Mouse (Mus musculus) layer of hippocampus, postnatal 14 days (tissue): ENCODE data around the gene Hist2h2be. TPM values are rescaled to one million over a fixed set of nuclear protein-coding genes. Genes with fewer than 3 reads are reported as not detected.
"Not testable (repeated sequence)": the region's sequence is repeated elsewhere in the genome, so short reads cannot be mapped to it uniquely, and the experiment has no call there.

Experiments used
- DNase-seq, 2 experiments: peaks; one replicate each; pipeline ENCODE4 v3.0.0; 2021 to 2022; ENCODE audit warnings: low spot score in 2 of 2, mixed read lengths in 1 of 2
- long read RNA-seq, 2 experiments: library from polyadenylated mRNA; stranded (forward); transcript quantifications; one replicate each; pipeline ENCODE4 v2.0.0; 2021
- total RNA-seq, 2 experiments: library from RNA; stranded (reverse); gene quantifications; 2 replicates each; pipeline ENCODE4 v1.2.3; 2021

Hist2h2be gene
- total RNA-seq, result 1 to 10 TPM; 4.0 to 4.8 TPM
- long read RNA-seq, experiment 1, partial matches to known transcripts, result 0 of 3 reads
- long read RNA-seq, experiment 1, other reads (novel, unspliced or antisense), result 1 of 3 reads
- long read RNA-seq, experiment 2, partial matches to known transcripts, result 0 of 2 reads
- long read RNA-seq, experiment 2, other reads (novel, unspliced or antisense), result 0 of 2 reads

DNA sequence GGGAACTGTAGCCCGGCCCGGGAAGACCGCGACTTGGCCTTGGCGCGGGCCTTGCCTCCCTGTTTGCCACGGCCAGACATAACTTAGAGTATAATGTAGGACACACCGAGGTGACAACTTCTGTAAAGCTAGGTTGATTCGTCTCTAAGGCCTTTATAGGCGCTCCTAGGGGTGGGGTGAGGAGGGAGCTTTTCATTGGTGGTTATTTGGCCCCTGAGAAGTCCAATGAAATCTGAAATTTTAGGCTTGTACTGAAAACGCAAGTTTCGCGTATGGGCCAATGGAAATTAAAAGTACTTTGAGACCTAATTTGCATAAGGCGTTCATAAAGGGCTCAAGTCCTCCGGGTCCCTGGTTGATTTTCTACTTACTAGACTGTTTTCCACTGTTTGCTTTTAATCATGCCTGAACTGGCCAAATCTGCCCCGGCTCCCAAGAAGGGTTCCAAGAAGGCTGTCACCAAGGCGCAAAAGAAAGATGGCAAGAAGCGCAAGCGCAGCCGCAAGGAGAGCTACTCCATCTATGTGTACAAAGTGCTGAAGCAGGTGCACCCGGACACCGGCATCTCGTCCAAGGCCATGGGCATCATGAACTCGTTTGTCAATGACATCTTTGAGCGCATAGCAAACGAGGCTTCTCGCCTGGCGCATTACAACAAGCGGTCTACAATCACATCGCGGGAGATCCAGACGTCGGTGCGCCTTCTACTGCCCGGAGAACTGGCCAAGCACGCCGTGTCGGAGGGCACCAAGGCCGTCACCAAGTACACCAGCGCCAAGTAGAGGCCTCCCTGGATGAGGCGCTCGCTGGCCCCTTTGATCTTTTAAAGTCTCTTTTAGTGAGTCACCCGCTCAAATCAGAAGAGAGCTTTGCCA lies at the start of gene Hist2h2be, which contains the start of gene Hist2h2ac:
Gene Hist2h2be, plus strand, starts transcription at position 355 of the 875 bp plus-strand sequence.
Gene Hist2h2ac, minus strand, starts transcription at position 116 of the 875 bp plus-strand sequence.
- peak; percentile 84 to 94 for DNase-seq

DNA sequence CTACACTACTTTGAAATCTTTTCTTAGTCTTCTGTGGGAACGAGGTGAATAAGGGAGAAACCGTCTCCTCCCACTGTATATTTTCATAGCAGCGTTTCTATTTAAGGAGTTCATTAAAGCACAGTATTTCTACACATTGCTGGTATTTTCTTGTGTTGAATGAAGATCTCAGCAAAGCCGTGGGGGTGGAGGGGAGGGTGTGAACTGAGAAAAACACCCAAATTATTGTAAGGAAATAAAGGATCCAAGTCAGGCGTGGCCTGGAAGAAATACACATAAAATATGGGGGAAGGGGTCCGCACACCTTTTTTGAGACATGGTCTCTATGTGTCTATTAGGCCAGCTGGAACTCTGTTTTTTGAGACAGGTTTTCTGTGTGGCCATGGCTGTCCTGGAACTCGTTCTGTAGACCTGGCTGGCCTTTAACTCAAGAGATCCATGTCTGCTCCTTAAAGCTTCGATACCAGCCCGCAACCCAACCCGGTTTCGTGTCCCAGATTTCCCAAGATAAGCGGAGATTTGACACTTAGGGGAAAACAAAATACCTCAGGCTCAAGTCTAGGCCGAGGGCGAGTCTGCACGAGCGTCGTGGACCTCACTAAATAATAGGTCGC lies 49.2 kb upstream of the Hist2h2be start:
- DNase-seq, result no peak

- DNase-seq, result peak; percentile 83 to 91
These were observed 48.4 kb upstream of the Hist2h2be start, which contains the start of gene Sf3b4 for GRCm38 (mm10) chr3:96172197-96173178. Sf3b4 (plus strand) TSS chr3:96172332.

- no peak for DNase-seq
These were observed 47.7 kb upstream of the Hist2h2be start for GRCm38 (mm10) chr3:96173185-96173584.

GRCm38 (mm10) chr3:96174042-96174441 lies 46.9 kb upstream of the Hist2h2be start:
- DNase-seq, result not testable (repeated sequence)

GRCm38 (mm10) chr3:96175251-96175650 lies 45.7 kb upstream of the Hist2h2be start:
- DNase-seq, result no peak

- no peak for DNase-seq
These were observed 42.5 kb upstream of the Hist2h2be start for GRCm38 (mm10) chr3:96178427-96178826.

DNA sequence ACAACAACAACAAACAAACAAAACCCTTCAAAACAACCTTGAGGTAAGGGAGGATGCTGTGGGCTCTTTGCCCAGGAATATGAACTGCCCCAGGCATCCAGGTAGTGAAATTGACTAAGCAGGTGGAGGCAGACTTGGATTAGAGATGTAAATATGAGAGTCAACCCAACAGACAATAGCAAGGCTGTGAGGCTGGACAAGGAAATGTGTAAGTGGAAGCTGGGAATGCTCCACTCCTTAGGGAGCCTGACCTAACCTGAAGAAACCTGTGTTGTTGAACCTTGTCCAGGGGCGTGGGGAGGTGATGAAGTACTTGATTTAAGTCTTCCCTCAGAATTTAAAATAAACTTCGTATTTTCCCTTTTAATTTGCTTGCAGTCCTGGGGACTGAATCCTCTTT lies 42.0 kb upstream of the Hist2h2be start:
- no peak for DNase-seq

GRCm38 (mm10) chr3:96179531-96179930 lies 41.4 kb upstream of the Hist2h2be start:
- no peak for DNase-seq

- peak in 1 of 2 experiments; percentile 75 for DNase-seq
These were observed 40.0 kb upstream of the Hist2h2be start, which contains the start of gene Sv2a for GRCm38 (mm10) chr3:96180727-96181477. Sv2a (plus strand) TSS chr3:96181151.

DNA sequence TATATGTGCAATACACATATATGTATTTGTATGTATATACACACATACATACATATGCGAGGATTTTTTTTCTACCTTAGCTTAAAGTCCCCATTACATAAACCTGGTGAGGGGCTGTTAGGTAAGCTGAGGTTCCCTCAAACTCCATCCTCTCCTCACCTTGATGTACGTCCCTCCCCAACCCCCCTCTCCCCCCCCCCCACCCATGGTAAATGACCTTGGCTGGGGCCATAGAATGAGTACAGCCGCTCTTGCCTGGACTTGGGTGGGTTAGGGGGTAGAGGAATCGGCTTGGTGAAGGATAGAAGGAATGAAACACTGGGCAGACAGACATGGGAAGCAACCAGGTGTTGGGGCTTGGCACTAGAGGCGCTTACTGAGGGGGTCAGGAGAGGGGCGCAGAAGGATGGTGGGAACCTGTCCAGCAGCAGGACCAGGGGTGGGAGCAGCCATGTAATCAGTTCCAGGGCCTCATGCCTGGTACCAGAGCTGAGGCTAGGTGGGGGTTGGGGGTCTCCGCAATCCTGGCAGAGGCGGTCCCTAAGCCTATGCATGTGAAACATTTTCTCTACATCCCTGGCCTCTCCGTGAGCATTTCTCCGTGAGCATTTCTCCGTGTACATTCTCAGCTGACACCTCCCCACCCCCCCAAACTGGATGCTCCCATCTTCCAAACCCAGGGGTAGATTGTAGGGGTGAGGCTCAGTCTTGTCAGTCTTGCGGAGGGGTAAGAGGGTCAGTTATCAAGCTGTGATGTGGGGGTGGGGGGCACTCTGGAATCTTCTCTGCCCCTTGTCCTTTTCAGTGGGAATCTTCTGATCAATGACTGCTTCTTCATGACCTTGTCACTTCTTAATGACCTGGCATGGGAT lies 39.2 kb upstream of the Hist2h2be start:
- no peak for DNase-seq

DNA sequence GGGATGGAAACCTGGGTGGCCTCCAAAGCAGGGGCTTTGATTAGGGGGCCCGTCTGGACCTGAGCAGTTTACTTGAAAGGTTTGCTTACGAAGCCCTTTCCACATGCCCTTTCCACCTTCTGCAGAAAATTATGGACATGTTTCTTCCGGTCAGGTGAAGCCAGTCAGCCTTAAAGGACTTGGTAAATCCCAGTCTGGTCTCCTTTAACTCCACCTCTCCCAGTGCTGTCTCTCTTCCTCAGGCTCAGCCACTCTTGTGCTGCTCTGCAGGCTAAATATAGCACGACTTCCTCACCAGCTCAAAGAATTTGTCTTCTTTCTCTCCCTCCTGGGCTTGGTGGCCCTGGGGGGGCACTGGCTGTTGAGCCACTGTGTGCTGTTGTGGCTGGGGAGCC lies 38.5 kb upstream of the Hist2h2be start:
- DNase-seq, result no peak

DNA sequence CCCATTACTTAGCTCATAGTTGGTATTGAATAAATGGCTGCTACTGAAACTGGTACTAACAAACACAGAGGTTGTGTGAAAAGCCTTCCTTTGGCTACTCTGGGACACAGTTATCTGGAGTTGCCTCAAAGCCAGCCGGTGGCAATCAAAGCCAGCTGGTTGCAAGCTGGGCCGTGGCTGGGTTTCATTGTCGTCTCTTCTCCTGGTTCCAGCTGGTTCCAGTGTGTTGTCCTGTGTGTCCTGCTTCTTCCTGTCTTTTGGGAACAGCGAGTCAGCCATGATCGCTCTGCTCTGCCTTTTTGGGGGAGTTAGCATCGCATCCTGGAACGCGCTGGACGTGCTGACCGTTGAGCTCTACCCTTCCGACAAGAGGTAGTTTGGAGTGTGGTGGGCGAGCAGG lies 27.9 kb upstream of the Hist2h2be start:
- DNase-seq, result no peak

- no peak for DNase-seq
These were observed 26.0 kb upstream of the Hist2h2be start for GRCm38 (mm10) chr3:96194966-96195365.

DNA sequence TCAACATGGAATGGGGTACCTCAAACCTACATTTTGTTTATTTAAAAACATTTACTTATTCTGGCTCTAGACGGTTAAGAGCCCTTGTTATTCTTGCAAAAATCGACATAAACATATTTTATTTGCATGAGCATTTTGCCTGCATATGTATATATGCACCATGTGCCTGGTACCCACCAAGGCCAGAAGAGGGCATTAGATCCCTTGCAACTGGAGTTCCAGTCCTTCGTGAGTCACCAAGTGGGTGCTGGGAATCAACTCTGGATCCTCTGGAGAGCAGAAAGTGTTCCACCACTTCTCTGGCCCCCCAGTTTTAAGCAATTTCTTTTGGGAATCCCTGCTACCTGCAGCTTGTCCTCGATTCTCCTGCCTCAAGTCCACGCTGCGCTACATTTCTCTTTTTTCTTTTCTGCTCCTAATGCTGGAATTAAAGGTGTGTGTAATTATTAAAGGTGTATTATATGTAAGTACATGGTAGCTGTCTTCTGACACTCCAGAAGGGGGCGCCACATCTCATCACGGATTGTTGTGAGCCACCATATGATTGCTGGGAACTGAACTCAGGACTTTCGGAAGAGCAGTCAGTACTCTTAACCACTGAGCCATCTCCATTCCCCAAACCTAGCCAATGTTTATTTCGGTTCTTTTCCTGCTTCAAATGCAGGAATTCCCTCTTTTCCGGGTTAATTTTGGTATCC lies 25.2 kb upstream of the Hist2h2be start:
- DNase-seq, result no peak

- DNase-seq, result no peak
These were observed 24.3 kb upstream of the Hist2h2be start for GRCm38 (mm10) chr3:96196437-96197128.

GRCm38 (mm10) chr3:96197129-96197749 lies 23.7 kb upstream of the Hist2h2be start:
- DNase-seq, result peak; percentile 89 to 95
